In the genomic region with DNA sequence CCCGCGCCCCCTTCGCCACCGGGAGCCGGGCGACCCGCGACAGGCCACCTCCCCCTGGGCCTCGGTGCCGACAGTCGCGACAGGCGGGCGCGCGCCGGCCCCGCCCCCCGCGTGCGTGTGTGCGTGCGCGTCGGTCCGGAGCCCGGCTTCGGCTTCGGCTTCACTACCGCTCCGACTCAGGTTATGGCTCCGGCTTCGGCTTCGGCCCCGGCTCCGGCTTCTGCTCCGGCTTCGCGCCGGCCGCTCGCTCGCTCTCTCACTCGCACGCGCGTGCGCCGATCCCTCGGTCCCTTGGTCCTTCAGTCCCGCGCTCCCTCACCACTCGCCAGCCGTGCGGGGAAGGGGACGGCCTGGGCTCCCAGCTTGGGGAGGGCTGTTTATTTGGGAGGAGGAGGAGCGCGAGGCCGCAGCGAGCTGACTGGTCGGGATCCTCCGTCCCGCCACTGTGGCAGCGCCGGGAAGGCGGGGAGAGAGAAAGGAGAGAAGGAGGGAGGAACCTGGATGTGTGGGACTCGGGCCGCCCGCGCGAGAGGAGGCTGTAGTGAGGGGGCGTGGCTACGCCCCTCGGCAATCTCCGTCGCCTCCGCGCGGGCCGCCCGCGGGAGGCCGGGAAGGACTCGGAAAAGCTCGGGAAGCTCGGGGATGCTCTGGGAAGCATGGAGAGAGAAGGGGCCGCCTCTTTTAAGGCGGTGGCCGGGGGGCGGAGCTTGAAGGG, we compare ENCODE assay signal across 8 mouse cellular contexts. TPM values are rescaled to one million over a fixed set of nuclear protein-coding genes. Genes with fewer than 3 reads are reported as not detected.
A peak's percentile ranks its signal among the peaks of the same experiment; 100 is the strongest.
DNase-seq lines count a peak whose midpoint lies in the region; ATAC-seq and TF ChIP-seq lines count a peak whose summit lies in the region.

Gene Rbfox2, minus strand, starts transcription at position 458 of the 715 bp plus-strand sequence.

- intact Hi-C loops in heart, adult 2 months (cut with DNase I), result loop anchor here (2.0 kb wide), 2 partner anchors 30 to 70 kb away; no protein-coding TSS in a partner anchor

- no peak; the same call in 1 of the 2 replicates for TF ChIP-seq EP300 in heart, adult 2 months (IDR thresholded peaks at IDR 0.05; ENCODE audit: insufficient read depth, low read depth, low read length)

- ATAC-seq in embryonic facial prominence, embryonic 11.5 days (replicated peaks; ENCODE audit: insufficient number of reproducible peaks, low FRiP score, low TSS enrichment, low read depth), result peak; percentile 95
- ATAC-seq in limb, embryonic 11.5 days (ENCODE audit: insufficient number of reproducible peaks, low FRiP score, low TSS enrichment, low read depth), result peak; percentile 96
- ATAC-seq in midbrain, embryonic 14.5 days (ENCODE audit: low FRiP score, low TSS enrichment), result peak; percentile 94

- no peaks in the 10 kb centered on the region for H3K36me3 ChIP-seq in embryonic facial prominence, embryonic 11.5 days (replicated peaks; ENCODE audit: control insufficient read depth, insufficient read depth, low read depth, low read length)
- peaks cover 14% of the 10 kb centered on the region for H3K36me3 ChIP-seq in heart, adult 2 months (ENCODE audit: control insufficient read depth, insufficient read depth, low read length)
- no peaks in the 10 kb centered on the region for H3K36me3 ChIP-seq in kidney, adult 2 months (ENCODE audit: control insufficient read depth, insufficient read depth, low read length)
- H3K36me3 ChIP-seq in limb, embryonic 11.5 days (ENCODE audit: control insufficient read depth, insufficient read depth, low read length), result no peaks in the 10 kb centered on the region
- no peaks in the 10 kb centered on the region for H3K36me3 ChIP-seq in midbrain, embryonic 14.5 days (ENCODE audit: control insufficient read depth, insufficient read depth, low read length)

- WGBS in embryonic facial prominence, embryonic 11.5 days, result under 1% methylated on average over 77 of the region's 90 CpGs
- WGBS in heart, adult 2 months, result under 1% methylated on average over 90 of the region's 90 CpGs
- under 1% methylated on average over 90 of the region's 90 CpGs for WGBS in kidney, adult 2 months
- WGBS in limb, embryonic 11.5 days, result under 1% methylated on average over 86 of the region's 90 CpGs
- WGBS in midbrain, embryonic 14.5 days, result under 1% methylated on average over 86 of the region's 90 CpGs

- peaks cover 5% of the 10 kb centered on the region for H3K79me2 ChIP-seq in heart, adult 2 months (replicated peaks; ENCODE audit: control insufficient read depth, insufficient read depth, low read length)

- no peak for TF ChIP-seq CTCF in heart, adult 2 months (IDR thresholded peaks at IDR 0.05)
- no peak for TF ChIP-seq CTCF in kidney, adult 2 months (conservative IDR thresholded peaks at IDR 0.05; ENCODE audit: insufficient read depth, insufficient read length, low read depth, low read length)

- no peaks in the 10 kb centered on the region for H3K27me3 ChIP-seq in embryonic facial prominence, embryonic 11.5 days (ENCODE audit: control insufficient read depth, insufficient read depth, low read length)
- H3K27me3 ChIP-seq in heart, adult 2 months (ENCODE audit: control insufficient read depth, insufficient read depth, low read length), result no peaks in the 10 kb centered on the region
- no peaks in the 10 kb centered on the region for H3K27me3 ChIP-seq in kidney, adult 2 months (replicated peaks; ENCODE audit: control insufficient read depth, insufficient read depth, low read length)
- no peaks in the 10 kb centered on the region for H3K27me3 ChIP-seq in limb, embryonic 11.5 days (ENCODE audit: control insufficient read depth, insufficient read depth, low read length)
- no peaks in the 10 kb centered on the region for H3K27me3 ChIP-seq in midbrain, embryonic 14.5 days (ENCODE audit: control insufficient read depth, insufficient read depth, low read length)

- peak within 1 kb of the TSS; percentile 95 for H3K9ac ChIP-seq in embryonic facial prominence, embryonic 11.5 days (replicated peaks; ENCODE audit: low read length)
- H3K9ac ChIP-seq in heart, adult 2 months (ENCODE audit: low read depth, low read length), result peak within 1 kb of the TSS; percentile 84
- peak within 1 kb of the TSS; percentile 98 for H3K9ac ChIP-seq in limb, embryonic 11.5 days (ENCODE audit: low read length)
- peak within 1 kb of the TSS; percentile 89 for H3K9ac ChIP-seq in midbrain, embryonic 14.5 days (replicated peaks; ENCODE audit: low read length)

- DNase-seq in 3T3-L1 (ENCODE audit: low read depth, low spot score), result peak; percentile 96
- peak; percentile 97 for DNase-seq in adrenal gland, postnatal 14 days
- peak; percentile 97 for DNase-seq in embryonic facial prominence, embryonic 11.5 days (ENCODE audit: low spot score)
- DNase-seq in heart, adult 2 months, result peak; percentile 91 to 95
- peak; percentile 97 for DNase-seq in kidney, adult 2 months
- peak; percentile 96 for DNase-seq in limb, embryonic 11.5 days (ENCODE audit: low spot score)
- DNase-seq in midbrain, embryonic 14.5 days, result peak; percentile 97
- peak; percentile 30 to 41 for DNase-seq in spleen, postnatal 36 days (ENCODE audit: low spot score in 2 of 2)

- TF ChIP-seq POLR2A in heart, adult 2 months (IDR thresholded peaks at IDR 0.05; ENCODE audit: insufficient read depth, low read depth, low read length), result peak; percentile 68
- TF ChIP-seq POLR2A in kidney, adult 2 months (IDR thresholded peaks at IDR 0.05; ENCODE audit: low read depth, low read length), result no peak

- peak within 1 kb of the TSS; percentile 68 for H3K4me2 ChIP-seq in embryonic facial prominence, embryonic 11.5 days (ENCODE audit: low read depth, low read length)
- peak within 1 kb of the TSS; percentile 52 for H3K4me2 ChIP-seq in limb, embryonic 11.5 days (ENCODE audit: low read depth, severe bottlenecking)
- H3K4me2 ChIP-seq in midbrain, embryonic 14.5 days (ENCODE audit: low read length), result peak within 1 kb of the TSS; percentile 75

- peak within 1 kb of the TSS; percentile 96 for H3K4me3 ChIP-seq in embryonic facial prominence, embryonic 11.5 days (ENCODE audit: low read depth, low read length)
- H3K4me3 ChIP-seq in heart, adult 2 months, result peak within 1 kb of the TSS; percentile 76
- peak within 1 kb of the TSS; percentile 80 for H3K4me3 ChIP-seq in kidney, adult 2 months (ENCODE audit: insufficient read depth, low read depth, low read length)
- H3K4me3 ChIP-seq in limb, embryonic 11.5 days (ENCODE audit: low read depth, low read length), result peak within 1 kb of the TSS; percentile 93
- peak within 1 kb of the TSS; percentile 92 for H3K4me3 ChIP-seq in midbrain, embryonic 14.5 days (replicated peaks; ENCODE audit: low read depth, low read length)

- H3K4me1 ChIP-seq in embryonic facial prominence, embryonic 11.5 days (ENCODE audit: control insufficient read depth, insufficient read depth, low read length), result no peaks in the 10 kb centered on the region
- H3K4me1 ChIP-seq in heart, adult 2 months (ENCODE audit: control insufficient read depth, insufficient read depth, low read length), result peaks cover 7% of the 10 kb centered on the region
- no peaks in the 10 kb centered on the region; the same call in 1 of the 2 replicates for H3K4me1 ChIP-seq in kidney, adult 2 months (ENCODE audit: control insufficient read depth, insufficient read depth, low read length)
- H3K4me1 ChIP-seq in limb, embryonic 11.5 days (ENCODE audit: control insufficient read depth, insufficient read depth, low read length), result peaks cover 25% of the 10 kb centered on the region
- H3K4me1 ChIP-seq in midbrain, embryonic 14.5 days (ENCODE audit: control insufficient read depth, insufficient read depth, low read length), result peaks cover 20% of the 10 kb centered on the region

- peak within 1 kb of the TSS; percentile 97 for H3K27ac ChIP-seq in embryonic facial prominence, embryonic 11.5 days (replicated peaks; ENCODE audit: low read depth, low read length)
- H3K27ac ChIP-seq in heart, adult 2 months, result peak within 1 kb of the TSS; percentile 93
- peak within 1 kb of the TSS; percentile 77 for H3K27ac ChIP-seq in kidney, adult 2 months (ENCODE audit: insufficient read depth, low read depth, low read length)
- peak within 1 kb of the TSS; percentile 95 for H3K27ac ChIP-seq in limb, embryonic 11.5 days (replicated peaks; ENCODE audit: low read depth, low read length)
- H3K27ac ChIP-seq in midbrain, embryonic 14.5 days (replicated peaks; ENCODE audit: low read depth, low read length), result peak within 1 kb of the TSS; percentile 99

- no peaks in the 10 kb centered on the region for H3K9me3 ChIP-seq in embryonic facial prominence, embryonic 11.5 days (replicated peaks; ENCODE audit: control insufficient read depth, low read length)
- no peaks in the 10 kb centered on the region for H3K9me3 ChIP-seq in limb, embryonic 11.5 days (ENCODE audit: control insufficient read depth, low read length)
- H3K9me3 ChIP-seq in midbrain, embryonic 14.5 days (ENCODE audit: control insufficient read depth, low read length), result no peaks in the 10 kb centered on the region

RNA-seq across cellular contexts. Expression of gene Rbfox2, which starts in this region (rescaled TPM):
- total RNA-seq in adrenal gland, postnatal 14 days (2021), result 51.4 and 54.9 TPM in 2 replicates
- 81.9 and 85.1 TPM in 2 replicates for polyA plus RNA-seq in embryonic facial prominence, embryonic 11.5 days (2014; fragmentation: Nextera tagmentation; extraction: Ambion mirVana)
- total RNA-seq in heart, adult 2 months (2021), result 100 to 1,000 TPM; 106 to 110 TPM
- polyA plus RNA-seq in heart, adult 2 months (2012; rRNA removed), result 86.0 and 145 TPM in 2 replicates
- 18.7 and 20.3 TPM in 2 replicates for polyA plus RNA-seq in kidney, adult 2 months (2012; rRNA removed)
- polyA plus RNA-seq in limb, embryonic 11.5 days (2014; fragmentation: Nextera tagmentation; extraction: Ambion mirVana), result 71.5 and 74.2 TPM in 2 replicates
- polyA plus RNA-seq in midbrain, embryonic 14.5 days (2014; fragmentation: Nextera tagmentation; extraction: Ambion mirVana), result 195 and 282 TPM in 2 replicates

Comparison
In these comparisons a context has a peak if more than half of its experiments do, and no peak if none do; other contexts are left out.
1. Peak in every context shown above with its lines: DNase-seq, ATAC-seq, H3K4me3 ChIP-seq and H3K27ac ChIP-seq.
2. DNase-seq: peak in every context shown above with its lines; median percentile 97 in adrenal gland, postnatal 14 days; 97 in embryonic facial prominence, embryonic 11.5 days; 97 in kidney, adult 2 months; 97 in midbrain, embryonic 14.5 days; 96 in 3T3-L1; 96 in limb, embryonic 11.5 days; 93 in heart, adult 2 months; 36 in spleen, postnatal 36 days.